Mouse (Mus musculus): ENCODE results near the gene Mrpl39. TPM values are rescaled to one million over a fixed set of nuclear protein-coding genes. Genes with fewer than 3 reads are reported as not detected.

Gene Mrpl39
- total RNA-seq, 2 experiments from 2014 or later = 13.4 to 19.5 TPM

GRCm38 (mm10) chr16:84720670-84721069 lies 14.9 kb downstream of the Mrpl39 start:
- intact Hi-C loops (cut with DNase I) = no loop called here
- no peak for DNase-seq
- H3K4me3 ChIP-seq = no peak overlapping the region
- no peak overlapping the region for H3K27ac ChIP-seq
- TF ChIP-seq CTCF (IDR thresholded peaks at IDR 0.05) = no peak

- TF ChIP-seq CTCF (IDR thresholded peaks at IDR 0.05) = no peak
- no peak overlapping the region for H3K4me3 ChIP-seq
- DNase-seq = no peak
- no peak overlapping the region for H3K27ac ChIP-seq
- intact Hi-C loops (cut with DNase I) = no loop called here
These were observed 17.3 kb downstream of the Mrpl39 start for GRCm38 (mm10) chr16:84718250-84718649.

- no peak for TF ChIP-seq CTCF (IDR thresholded peaks at IDR 0.05)
- no peak overlapping the region for H3K27ac ChIP-seq
- intact Hi-C loops (cut with DNase I) = no loop called here
- no peak for DNase-seq
- H3K4me3 ChIP-seq = no peak overlapping the region
These were observed 17.8 kb downstream of the Mrpl39 start for GRCm38 (mm10) chr16:84717618-84718248.

- no peak overlapping the region for H3K4me3 ChIP-seq
- TF ChIP-seq CTCF (IDR thresholded peaks at IDR 0.05) = no peak
- intact Hi-C loops (cut with DNase I) = no loop called here
- no peak for DNase-seq
- H3K27ac ChIP-seq = no peak overlapping the region
These were observed 18.6 kb downstream of the Mrpl39 start for GRCm38 (mm10) chr16:84716724-84717617.

- TF ChIP-seq CTCF (IDR thresholded peaks at IDR 0.05) = no peak
- Histone ChIP-seq H3K27ac (no peak overlapping the region), H3K4me3 (no peak overlapping the region)
- DNase-seq = no peak
- intact Hi-C loops (cut with DNase I) = no loop called here
These were observed 19.3 kb downstream of the Mrpl39 start for GRCm38 (mm10) chr16:84716197-84716596.

GRCm38 (mm10) chr16:84714978-84715377 lies 20.6 kb downstream of the Mrpl39 start:
- intact Hi-C loops (cut with DNase I) = no loop called here
- TF ChIP-seq CTCF (IDR thresholded peaks at IDR 0.05) = no peak
- no peak overlapping the region for H3K27ac ChIP-seq
- H3K4me3 ChIP-seq = no peak overlapping the region
- no peak for DNase-seq

GRCm38 (mm10) chr16:84713926-84714325 lies 21.6 kb downstream of the Mrpl39 start:
- Histone ChIP-seq H3K27ac (no peak overlapping the region), H3K4me3 (no peak overlapping the region)
- TF ChIP-seq CTCF (IDR thresholded peaks at IDR 0.05) = no peak
- DNase-seq = no peak
- intact Hi-C loops (cut with DNase I) = no loop called here

GRCm38 (mm10) chr16:84713156-84713555 lies 22.4 kb downstream of the Mrpl39 start:
- Histone ChIP-seq H3K27ac (no peak overlapping the region), H3K4me3 (no peak overlapping the region)
- no peak for TF ChIP-seq CTCF (IDR thresholded peaks at IDR 0.05)
- DNase-seq = no peak
- intact Hi-C loops (cut with DNase I) = no loop called here

GRCm38 (mm10) chr16:84708649-84709048 lies 26.9 kb downstream of the Mrpl39 start:
- H3K4me3 ChIP-seq = no peak overlapping the region
- no peak for TF ChIP-seq CTCF (IDR thresholded peaks at IDR 0.05)
- no peak overlapping the region for H3K27ac ChIP-seq
- intact Hi-C loops (cut with DNase I) = no loop called here
- DNase-seq = no peak

GRCm38 (mm10) chr16:84707802-84708201 lies 27.7 kb downstream of the Mrpl39 start:
- no peak for DNase-seq
- H3K4me3 ChIP-seq = no peak overlapping the region
- intact Hi-C loops (cut with DNase I) = no loop called here
- no peak for TF ChIP-seq CTCF (IDR thresholded peaks at IDR 0.05)
- no peak overlapping the region for H3K27ac ChIP-seq

- Histone ChIP-seq H3K27ac (no peak overlapping the region), H3K4me3 (no peak overlapping the region)
- DNase-seq = no peak
- TF ChIP-seq CTCF (IDR thresholded peaks at IDR 0.05) = no peak
- intact Hi-C loops (cut with DNase I) = no loop called here
These were observed 29.0 kb downstream of the Mrpl39 start for GRCm38 (mm10) chr16:84706571-84706970.

GRCm38 (mm10) chr16:84705507-84705906 lies 30.0 kb downstream of the Mrpl39 start:
- no peak overlapping the region for H3K4me3 ChIP-seq
- TF ChIP-seq CTCF (IDR thresholded peaks at IDR 0.05) = no peak
- intact Hi-C loops (cut with DNase I) = no loop called here
- no peak for DNase-seq
- H3K27ac ChIP-seq = no peak overlapping the region

- Histone ChIP-seq H3K27ac (0 out of 2 replicates have a peak overlapping the region, but pooled peaks have one; percentile 20), H3K4me3 (peak overlapping the region; percentile 15; the same call in 1 of the 2 replicates)
- TF ChIP-seq CTCF (IDR thresholded peaks at IDR 0.05) = no peak
- DNase-seq = no peak
- intact Hi-C loops (cut with DNase I) = no loop called here
These were observed 30.8 kb downstream of the Mrpl39 start for GRCm38 (mm10) chr16:84704661-84705240.

All from gastrocnemius, adult 2 months (tissue).